Mouse (Mus musculus): Measurements from ENCODE around the gene Phf21a.

- TF ChIP-seq POLR2A (IDR thresholded peaks at IDR 0.05; ENCODE audit: low read depth, low read length), result no peak
- TF ChIP-seq CTCF (conservative IDR thresholded peaks at IDR 0.05; ENCODE audit: insufficient read depth, insufficient read length, low read depth, low read length), result no peak
Observed at GRCm38 (mm10) chr2:92198126-92198525, 105.2 kb downstream of the Phf21a start.

Data from kidney, adult 2 months (tissue).